Mouse (Mus musculus): Measurements from ENCODE around the gene Shbg.

- no peak for TF ChIP-seq CTCF (IDR thresholded peaks at IDR 0.05; ENCODE audit: insufficient read depth, low read depth, low read length)
- TF ChIP-seq POLR2A (IDR thresholded peaks at IDR 0.05; ENCODE audit: insufficient read depth, low read depth, low read length), result no peak
These were observed 37.1 kb upstream of the Shbg start for GRCm38 (mm10) chr11:69654760-69655159.

All from olfactory bulb, adult 2 months (tissue).